Mouse (Mus musculus) lung, embryonic 16.5 days (tissue): Measurements from ENCODE around the gene Atrx. TPM values are rescaled to one million over a fixed set of nuclear protein-coding genes. Genes with fewer than 3 reads are reported as not detected.

Source experiments
- ATAC-seq: fragments of 200-750 bp; cut with Nextera tagmentation; 2 replicates; pipeline ENCODE4 v1.8.0; 2017; ENCODE audit warnings: low read depth, mild to moderate bottlenecking, moderate library complexity
- H3K27ac ChIP-seq: fragments of 300-500 bp; sonication (generic); 2 replicates; pipeline ENCODE4 v1.5.1; 2014; ENCODE audit warnings: mild to moderate bottlenecking, control low read depth, low read length
- H3K27me3 ChIP-seq: fragments of 300-500 bp; sonication (generic); 2 replicates; pipeline ENCODE4 v1.6.1; 2014; ENCODE audit warnings: low read depth, low read length, mixed read lengths; ENCODE audit not compliant: control insufficient read depth, insufficient read depth
- H3K36me3 ChIP-seq: fragments of 300-500 bp; sonication (generic); 2 replicates; pipeline ENCODE4 v1.6.1; 2014; ENCODE audit warnings: low read length; ENCODE audit not compliant: control insufficient read depth, insufficient read depth
- H3K4me1 ChIP-seq: fragments of 300-500 bp; sonication (generic); replicated peaks from 2 replicates; pipeline ENCODE4 v1.6.1; 2014; ENCODE audit warnings: low read length, mixed read lengths; ENCODE audit not compliant: control insufficient read depth, insufficient read depth
- H3K4me2 ChIP-seq: fragments of 300-500 bp; sonication (generic); 2 replicates; pipeline ENCODE4 v1.6.1; 2014; ENCODE audit warnings: low read depth, low read length, control low read depth
- H3K4me3 ChIP-seq: fragments of 300-500 bp; sonication (generic); 2 replicates; pipeline ENCODE4 v1.5.1; 2014; ENCODE audit warnings: mild to moderate bottlenecking, low read length, control low read depth
- H3K9ac ChIP-seq: fragments of 300-500 bp; sonication (generic); 2 replicates; pipeline ENCODE4 v1.6.1; 2014; ENCODE audit warnings: low read length, control low read depth
- H3K9me3 ChIP-seq: fragments of 300-500 bp; sonication (generic); 2 replicates; pipeline ENCODE4 v1.6.1; 2016; ENCODE audit warnings: low read length; ENCODE audit not compliant: control insufficient read depth
- WGBS: fragments of 180-500 bp; shearing (Covaris S2); extraction: QIAGEN DNeasy Blood & Tissue Kit; methylation state at CpG from one replicate; pipeline ENCODE4 v1.1.7; 2014; 5-methylcytosine and 5-hydroxymethylcytosine counted together
- polyA plus RNA-seq: library from polyadenylated mRNA; unstranded; fragments of >200 nt; fragmentation: Nextera tagmentation; extraction: Ambion mirVana; gene quantifications from 2 replicates; pipeline ENCODE4 v1.2.1, GENCODE M21; 2015

Gene Atrx
- polyA plus RNA-seq, 1 experiment from 2014 or later = 184 TPM

DNA sequence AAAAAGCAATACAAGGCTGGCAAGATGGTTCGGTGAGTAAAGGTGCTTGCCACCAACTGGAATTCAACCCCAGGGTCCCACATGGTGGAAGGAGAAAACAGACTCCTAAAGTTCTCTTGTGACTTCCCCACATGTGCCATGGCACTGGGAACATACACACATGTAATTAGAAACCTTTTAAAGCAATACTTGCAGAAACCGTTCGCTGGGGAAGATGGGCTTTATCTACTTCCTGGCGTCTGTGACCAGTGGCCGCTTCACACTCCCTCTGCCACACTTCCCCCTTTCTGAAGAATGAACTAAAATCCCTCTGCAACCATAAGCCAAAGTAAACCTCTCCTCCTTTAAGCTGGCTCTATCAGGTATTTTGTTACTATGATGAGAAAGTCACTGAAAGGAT, 104.7 kb downstream of the Atrx start:
- Histone ChIP-seq H3K4me3 (no peak overlapping the region), H3K27ac (no peak overlapping the region), H3K9me3 (no peaks in the 10 kb centered on the region), H3K36me3 (no peaks in the 10 kb centered on the region; the same call in 1 of the 2 replicates), H3K4me1 (no peaks in the 10 kb centered on the region), H3K27me3 (no peaks in the 10 kb centered on the region), H3K9ac (no peak overlapping the region), H3K4me2 (no peak overlapping the region)
- ATAC-seq = no peak
- WGBS = 75% methylated on average over 5 of the region's 5 CpGs

DNA sequence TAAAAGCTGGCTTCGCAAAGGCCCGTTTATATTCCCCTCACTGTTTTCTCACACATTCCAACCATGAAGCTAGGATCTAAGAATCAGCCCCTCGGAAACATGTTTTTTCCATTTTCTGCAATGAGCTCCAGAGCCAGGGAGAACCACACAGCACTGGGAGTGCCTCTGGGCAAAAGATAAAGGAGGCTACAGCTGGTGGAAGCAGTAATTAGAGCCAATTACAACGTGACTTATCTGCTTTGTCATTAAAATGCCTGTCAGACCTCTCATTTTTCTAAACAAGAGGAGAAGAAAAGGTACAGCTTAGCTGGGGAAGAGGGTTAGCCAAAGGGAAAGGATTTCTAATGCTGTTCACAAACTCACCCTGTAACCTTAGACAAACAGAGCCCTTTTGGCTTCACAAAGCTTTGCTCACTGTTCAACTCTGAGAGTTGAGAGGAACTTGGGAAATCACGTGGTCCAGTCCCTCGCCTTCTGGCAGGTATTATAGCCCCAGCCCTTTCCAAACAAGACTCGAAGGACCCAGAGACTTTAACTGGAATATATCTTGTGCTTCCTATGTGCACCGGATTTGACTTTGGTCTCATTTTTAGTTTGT, 134.3 kb downstream of the Atrx start:
- ATAC-seq = no peak
- Histone ChIP-seq H3K4me2 (no peak overlapping the region), H3K9ac (no peak overlapping the region), H3K4me1 (no peaks in the 10 kb centered on the region), H3K36me3 (no peaks in the 10 kb centered on the region), H3K27ac (no peak overlapping the region), H3K4me3 (no peak overlapping the region), H3K9me3 (no peaks in the 10 kb centered on the region), H3K27me3 (no peaks in the 10 kb centered on the region; the same call in 1 of the 2 replicates)
- WGBS = 59% methylated on average over 8 of the region's 8 CpGs

- 80% methylated on average over 5 of the region's 5 CpGs for WGBS
- Histone ChIP-seq H3K9me3 (no peaks in the 10 kb centered on the region), H3K27ac (no peak overlapping the region), H3K9ac (no peak overlapping the region), H3K27me3 (peaks cover 2% of the 10 kb centered on the region; the same call in 1 of the 2 replicates), H3K4me2 (no peak overlapping the region), H3K36me3 (no peaks in the 10 kb centered on the region), H3K4me3 (no peak overlapping the region), H3K4me1 (no peaks in the 10 kb centered on the region)
- ATAC-seq = no peak
Observed at GRCm38 (mm10) chrX:105773281-105773680, 155.9 kb downstream of the Atrx start.

DNA sequence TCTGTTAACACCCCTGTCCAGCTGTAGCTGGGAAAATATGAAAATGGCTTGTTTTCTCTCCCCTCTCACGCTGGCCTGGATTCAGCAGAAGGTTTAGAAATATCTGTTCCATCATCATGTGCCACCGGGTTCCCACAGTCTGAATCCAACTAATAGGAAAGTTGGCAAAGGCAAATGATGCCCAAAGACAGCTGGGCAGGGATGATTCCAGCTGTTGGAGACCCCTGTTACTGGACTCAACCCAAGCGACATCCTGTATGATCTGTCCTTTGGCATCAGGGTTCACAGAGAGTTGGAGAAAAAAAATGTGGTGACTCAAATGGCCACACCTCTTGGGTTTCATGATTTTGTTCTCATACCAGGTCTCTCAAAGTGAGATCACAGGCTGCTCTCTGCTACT, 161.3 kb downstream of the Atrx start:
- H3K4me1 ChIP-seq = 0 out of 2 replicates have a peak, but pooled peaks cover 2% of the 10 kb centered on the region
- H3K27ac ChIP-seq = no peak overlapping the region
- H3K4me3 ChIP-seq = no peak overlapping the region
- H3K9ac ChIP-seq = no peak overlapping the region
- no peaks in the 10 kb centered on the region for H3K36me3 ChIP-seq
- H3K9me3 ChIP-seq = no peaks in the 10 kb centered on the region
- peaks cover 29% of the 10 kb centered on the region for H3K27me3 ChIP-seq
- H3K4me2 ChIP-seq = no peak overlapping the region
- no peak for ATAC-seq
- WGBS = 66% methylated on average over 3 of the region's 3 CpGs

DNA sequence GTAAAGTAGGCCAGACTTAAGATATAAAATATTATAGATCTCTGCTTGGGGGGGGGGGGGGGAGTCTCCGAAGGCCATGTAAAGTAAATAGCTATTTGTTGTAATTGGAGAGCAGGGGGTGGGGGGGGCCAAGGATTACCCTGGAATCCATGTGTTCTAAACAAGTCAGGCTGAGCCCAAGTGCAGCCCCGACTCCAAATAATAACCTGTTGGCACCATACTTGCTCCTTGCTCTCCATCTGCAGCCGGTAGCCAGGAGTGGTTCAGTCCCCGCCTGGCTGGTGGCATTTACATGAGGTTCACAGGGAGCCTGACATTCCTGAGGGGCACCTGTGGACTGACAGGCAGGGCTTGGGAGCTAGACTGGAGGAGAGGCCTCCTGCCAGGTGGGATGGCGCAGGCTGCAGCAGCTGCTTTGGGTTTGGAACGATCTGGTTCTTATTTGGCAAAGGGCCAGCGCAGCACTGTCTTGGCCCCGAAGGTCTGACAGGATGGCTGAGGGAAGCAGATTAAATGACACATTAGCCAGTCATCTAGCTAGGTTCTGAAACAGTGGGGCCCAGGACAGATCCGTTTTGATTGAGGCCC, 161.9 kb downstream of the Atrx start:
- ATAC-seq = peak; percentile 26; the same call in 1 of the 2 replicates
- H3K27me3 ChIP-seq = peaks cover 36% of the 10 kb centered on the region
- 32% methylated on average over 9 of the region's 9 CpGs for WGBS

DNA sequence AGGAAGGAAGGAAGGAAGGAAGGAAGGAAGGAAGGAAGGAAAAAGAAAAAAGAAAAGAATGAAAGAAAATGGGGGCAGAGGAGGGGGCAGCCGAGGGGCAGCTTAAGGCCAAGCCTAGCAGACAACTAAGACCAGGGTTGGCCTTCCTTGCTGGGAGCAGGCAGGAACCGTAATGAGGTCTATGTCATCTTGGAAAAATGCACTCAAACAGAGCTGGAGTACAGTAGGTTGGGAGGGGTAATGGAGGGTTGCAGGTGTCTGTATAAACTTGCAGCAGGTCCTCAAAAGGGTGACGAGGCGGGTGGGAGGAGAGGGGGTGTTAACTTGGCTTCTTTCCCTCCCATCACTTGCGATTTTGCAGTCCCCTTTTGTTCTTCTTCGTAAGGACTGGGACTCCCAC, 163.2 kb downstream of the Atrx start:
- Histone ChIP-seq H3K4me2 (no peak overlapping the region), H3K27ac (no peak overlapping the region), H3K4me1 (0 out of 2 replicates have a peak, but pooled peaks cover 2% of the 10 kb centered on the region), H3K27me3 (peaks cover 37% of the 10 kb centered on the region), H3K36me3 (no peaks in the 10 kb centered on the region), H3K9ac (no peak overlapping the region), H3K4me3 (no peak overlapping the region), H3K9me3 (no peaks in the 10 kb centered on the region)
- 30% methylated on average over 6 of the region's 6 CpGs for WGBS
- peak; percentile 57; the same call in 1 of the 2 replicates for ATAC-seq

More for the DNA sequence above, 161.9 kb downstream of the Atrx start:
- Histone ChIP-seq H3K4me2 (no peak overlapping the region), H3K9me3 (no peaks in the 10 kb centered on the region), H3K9ac (no peak overlapping the region), H3K4me3 (no peak overlapping the region), H3K27ac (no peak overlapping the region), H3K4me1 (0 out of 2 replicates have a peak, but pooled peaks cover 2% of the 10 kb centered on the region), H3K36me3 (no peaks in the 10 kb centered on the region)

- Histone ChIP-seq H3K4me2 (peak overlapping the region; percentile 65), H3K27me3 (peaks cover 37% of the 10 kb centered on the region), H3K27ac (no peak overlapping the region), H3K4me3 (peak overlapping the region; percentile 49), H3K4me1 (0 out of 2 replicates have a peak, but pooled peaks cover 2% of the 10 kb centered on the region), H3K9ac (no peak overlapping the region), H3K36me3 (no peaks in the 10 kb centered on the region), H3K9me3 (no peaks in the 10 kb centered on the region)
- 12% methylated on average over 32 of the region's 36 CpGs for WGBS
- ATAC-seq = no peak
Observed at GRCm38 (mm10) chrX:105765005-105765706, 164.0 kb downstream of the Atrx start.

- H3K4me1 ChIP-seq = 0 out of 2 replicates have a peak, but pooled peaks cover 2% of the 10 kb centered on the region
- ATAC-seq = no peak
- H3K36me3 ChIP-seq = no peaks in the 10 kb centered on the region
- H3K9me3 ChIP-seq = no peaks in the 10 kb centered on the region
- peak within 1 kb of the TSS; percentile 65 for H3K4me2 ChIP-seq
- no peak within 1 kb of the TSS for H3K27ac ChIP-seq
- H3K4me3 ChIP-seq = peak within 1 kb of the TSS; percentile 49
- WGBS = 14% methylated on average over 51 of the region's 86 CpGs
- peak within 1 kb of the TSS; percentile 39; the same call in 1 of the 2 replicates for H3K9ac ChIP-seq
- peaks cover 37% of the 10 kb centered on the region for H3K27me3 ChIP-seq
Observed at GRCm38 (mm10) chrX:105764162-105765004, 164.8 kb downstream of the Atrx start, which contains the start of gene Fgf16. Gene Fgf16, plus strand, starts transcription at chrX:105764279.
